Mouse (Mus musculus): ENCODE data around the gene Polr3e. TPM values are rescaled to one million over a fixed set of nuclear protein-coding genes. Genes with fewer than 3 reads are reported as not detected.
"Not testable (repeated sequence)": the region's sequence is repeated elsewhere in the genome, so short reads cannot be mapped to it uniquely, and the experiment has no call there.

Gene Polr3e
- polyA plus RNA-seq, 1 experiment from 2014 or later, result 16.1 TPM

GRCm38 (mm10) chr7:120943936-120944509 is 26.5 kb downstream of the Polr3e start:
- no peak for ATAC-seq (ENCODE audit: low FRiP score, low TSS enrichment)
- H3K36me3 ChIP-seq (ENCODE audit: control insufficient read depth, insufficient read depth, low read length), result peaks cover 14% of the 10 kb centered on the region
- 57% methylated on average over 7 of the region's 8 CpGs for WGBS

GRCm38 (mm10) chr7:120953591-120953990 is 36.0 kb downstream of the Polr3e start:
- ATAC-seq (ENCODE audit: low FRiP score, low TSS enrichment); DNase-seq (ENCODE audit: low spot score): not testable (repeated sequence)
- 76% methylated on average over 7 of the region's 7 CpGs for WGBS

More at GRCm38 (mm10) chr7:120943936-120944509, 26.5 kb downstream of the Polr3e start:
- DNase-seq (ENCODE audit: low spot score), result no peak
- Histone ChIP-seq H3K4me2 (replicated peaks; ENCODE audit: low read depth) (no peak overlapping the region), H3K9ac (ENCODE audit: low read length) (no peak overlapping the region), H3K27ac (replicated peaks) (no peak overlapping the region), H3K27me3 (ENCODE audit: control insufficient read depth, insufficient read depth, low read length) (no peaks in the 10 kb centered on the region), H3K4me3 (ENCODE audit: low read depth, low read length) (no peak overlapping the region), H3K9me3 (ENCODE audit: control insufficient read depth, low read length) (no peaks in the 10 kb centered on the region), H3K4me1 (replicated peaks; ENCODE audit: control insufficient read depth, insufficient read depth) (no peaks in the 10 kb centered on the region)
- TF ChIP-seq EP300 (optimal IDR thresholded peaks at IDR 0.05), result no peak
- TF ChIP-seq CTCF (IDR thresholded peaks at IDR 0.05; ENCODE audit: low read depth), result no peak

GRCm38 (mm10) chr7:120960116-120960515 is 42.6 kb downstream of the Polr3e start:
- DNase-seq (ENCODE audit: low spot score), result no peak
- 80% methylated on average over 2 of the region's 2 CpGs for WGBS
- Histone ChIP-seq H3K9ac (ENCODE audit: low read length) (no peak overlapping the region), H3K4me2 (replicated peaks; ENCODE audit: low read depth) (no peak overlapping the region), H3K27me3 (ENCODE audit: control insufficient read depth, insufficient read depth, low read length) (no peaks in the 10 kb centered on the region), H3K36me3 (ENCODE audit: control insufficient read depth, insufficient read depth, low read length) (peaks cover 11% of the 10 kb centered on the region), H3K4me1 (replicated peaks; ENCODE audit: control insufficient read depth, insufficient read depth) (no peaks in the 10 kb centered on the region), H3K9me3 (ENCODE audit: control insufficient read depth, low read length) (no peaks in the 10 kb centered on the region), H3K4me3 (ENCODE audit: low read depth, low read length) (no peak overlapping the region), H3K27ac (replicated peaks) (no peak overlapping the region)
- TF ChIP-seq CTCF (IDR thresholded peaks at IDR 0.05; ENCODE audit: low read depth) (no peak), EP300 (optimal IDR thresholded peaks at IDR 0.05) (no peak)
- ATAC-seq (ENCODE audit: low FRiP score, low TSS enrichment), result no peak

More at GRCm38 (mm10) chr7:120953591-120953990, 36.0 kb downstream of the Polr3e start:
- not testable (repeated sequence) for H3K4me2 ChIP-seq (replicated peaks; ENCODE audit: low read depth); H3K9me3 ChIP-seq (ENCODE audit: control insufficient read depth, low read length); H3K4me3 ChIP-seq (ENCODE audit: low read depth, low read length); H3K27me3 ChIP-seq (ENCODE audit: control insufficient read depth, insufficient read depth, low read length); H3K9ac ChIP-seq (ENCODE audit: low read length); H3K27ac ChIP-seq (replicated peaks); H3K4me1 ChIP-seq (replicated peaks; ENCODE audit: control insufficient read depth, insufficient read depth)
- H3K36me3 ChIP-seq (ENCODE audit: control insufficient read depth, insufficient read depth, low read length), result peaks cover 13% of the 10 kb centered on the region

- no peaks in the 10 kb centered on the region for H3K27me3 ChIP-seq (ENCODE audit: control insufficient read depth, insufficient read depth, low read length)
- DNase-seq (ENCODE audit: low spot score) (no peak), ATAC-seq (ENCODE audit: low FRiP score, low TSS enrichment) (no peak)
- no peaks in the 10 kb centered on the region for H3K9me3 ChIP-seq (ENCODE audit: control insufficient read depth, low read length)
- WGBS, result 81% methylated on average over 6 of the region's 6 CpGs
- no peak overlapping the region for H3K4me2 ChIP-seq (replicated peaks; ENCODE audit: low read depth)
- TF ChIP-seq EP300 (optimal IDR thresholded peaks at IDR 0.05), result no peak
- TF ChIP-seq CTCF (IDR thresholded peaks at IDR 0.05; ENCODE audit: low read depth), result peak; percentile 50
- no peak overlapping the region for H3K9ac ChIP-seq (ENCODE audit: low read length)
- H3K4me3 ChIP-seq (ENCODE audit: low read depth, low read length), result no peak overlapping the region
- H3K36me3 ChIP-seq (ENCODE audit: control insufficient read depth, insufficient read depth, low read length), result peaks cover 11% of the 10 kb centered on the region
- no peak overlapping the region for H3K27ac ChIP-seq (replicated peaks)
- H3K4me1 ChIP-seq (replicated peaks; ENCODE audit: control insufficient read depth, insufficient read depth), result no peaks in the 10 kb centered on the region
These were observed 43.1 kb downstream of the Polr3e start for GRCm38 (mm10) chr7:120960601-120961000.

GRCm38 (mm10) chr7:120961893-120962292 is 44.3 kb downstream of the Polr3e start:
- WGBS, result 57% methylated on average over 3 of the region's 3 CpGs
- no peak for ATAC-seq (ENCODE audit: low FRiP score, low TSS enrichment)
- no peak for DNase-seq (ENCODE audit: low spot score)
- H3K4me3 ChIP-seq (ENCODE audit: low read depth, low read length), result no peak overlapping the region
- no peak overlapping the region for H3K27ac ChIP-seq (replicated peaks)
- no peaks in the 10 kb centered on the region for H3K4me1 ChIP-seq (replicated peaks; ENCODE audit: control insufficient read depth, insufficient read depth)
- H3K27me3 ChIP-seq (ENCODE audit: control insufficient read depth, insufficient read depth, low read length), result no peaks in the 10 kb centered on the region
- H3K36me3 ChIP-seq (ENCODE audit: control insufficient read depth, insufficient read depth, low read length), result peaks cover 11% of the 10 kb centered on the region
- H3K9ac ChIP-seq (ENCODE audit: low read length), result no peak overlapping the region
- H3K9me3 ChIP-seq (ENCODE audit: control insufficient read depth, low read length), result no peaks in the 10 kb centered on the region
- H3K4me2 ChIP-seq (replicated peaks; ENCODE audit: low read depth), result no peak overlapping the region
- TF ChIP-seq CTCF (IDR thresholded peaks at IDR 0.05; ENCODE audit: low read depth) (no peak), EP300 (optimal IDR thresholded peaks at IDR 0.05) (no peak)

- 71% methylated on average over 5 of the region's 5 CpGs for WGBS
- DNase-seq (ENCODE audit: low spot score) (no peak), ATAC-seq (ENCODE audit: low FRiP score, low TSS enrichment) (no peak)
- H3K9ac ChIP-seq (ENCODE audit: low read length), result no peak overlapping the region
- no peak overlapping the region for H3K4me3 ChIP-seq (ENCODE audit: low read depth, low read length)
- peaks cover under 1% of the 10 kb centered on the region for H3K36me3 ChIP-seq (ENCODE audit: control insufficient read depth, insufficient read depth, low read length)
- H3K9me3 ChIP-seq (ENCODE audit: control insufficient read depth, low read length), result no peaks in the 10 kb centered on the region
- no peaks in the 10 kb centered on the region for H3K4me1 ChIP-seq (replicated peaks; ENCODE audit: control insufficient read depth, insufficient read depth)
- H3K27me3 ChIP-seq (ENCODE audit: control insufficient read depth, insufficient read depth, low read length), result no peaks in the 10 kb centered on the region
- no peak overlapping the region for H3K4me2 ChIP-seq (replicated peaks; ENCODE audit: low read depth)
- TF ChIP-seq EP300 (optimal IDR thresholded peaks at IDR 0.05) (no peak), CTCF (IDR thresholded peaks at IDR 0.05; ENCODE audit: low read depth) (no peak)
- no peak overlapping the region for H3K27ac ChIP-seq (replicated peaks)
These were observed 45.6 kb downstream of the Polr3e start for GRCm38 (mm10) chr7:120963126-120963525.

All from stomach, postnatal 0 days (tissue).